Mouse (Mus musculus): Measurements from ENCODE around the gene Dscaml1. TPM values are rescaled to one million over a fixed set of nuclear protein-coding genes. Genes with fewer than 3 reads are reported as not detected.

Gene Dscaml1
- total RNA-seq, 2 experiments from 2014 or later: not detected

DNA sequence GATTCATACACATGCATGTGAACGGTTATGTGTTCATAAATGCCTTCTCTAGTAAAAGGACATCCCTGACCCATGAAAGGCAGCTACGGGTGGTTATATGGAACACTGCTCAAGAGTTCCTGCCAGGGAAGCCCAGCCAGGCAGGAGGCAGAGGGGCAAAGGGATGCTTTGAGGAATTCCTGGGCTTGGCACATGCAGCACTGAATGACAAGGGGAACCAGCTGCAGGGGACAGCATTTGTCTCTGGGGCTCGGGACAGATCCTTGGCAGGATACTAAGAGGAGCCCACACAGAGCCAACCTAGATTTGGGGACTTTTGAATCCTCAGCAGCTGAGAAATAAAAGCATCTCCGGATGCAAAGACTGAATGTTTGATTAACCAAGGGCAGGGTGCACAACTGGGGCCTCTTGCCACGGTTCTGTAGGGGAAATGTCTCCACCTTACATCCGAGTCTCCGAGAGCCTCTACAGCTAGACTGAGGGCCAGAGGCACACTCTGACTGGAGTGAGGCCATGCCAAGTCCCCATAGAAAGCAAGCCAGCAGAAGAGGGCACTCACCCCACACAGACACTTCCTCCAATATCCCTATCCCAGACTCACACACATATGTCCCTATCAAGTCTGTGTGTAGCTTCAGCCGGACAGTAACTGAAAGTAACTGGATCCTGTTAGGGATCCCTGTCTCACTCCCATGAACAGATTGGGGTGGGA lies 251.7 kb downstream of the Dscaml1 start:
- DNase-seq (ENCODE audit: low spot score): no peak

DNA sequence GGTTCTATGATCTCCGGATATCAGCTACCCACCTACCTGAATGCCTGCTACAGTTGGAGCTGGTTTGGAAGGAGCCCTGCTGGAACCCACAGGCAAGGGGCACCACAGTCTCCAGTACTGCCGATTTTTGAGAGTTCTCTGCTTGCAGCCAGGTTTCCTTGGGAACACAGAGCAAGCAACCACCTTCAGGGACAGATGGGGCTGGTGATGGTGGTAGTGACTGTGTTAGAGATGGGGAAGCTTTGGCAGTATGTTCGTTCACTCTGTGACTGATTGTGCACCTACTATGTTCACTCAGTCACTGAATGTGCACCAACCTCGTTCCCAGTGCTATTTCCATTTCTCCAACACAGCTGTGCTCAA lies 252.2 kb downstream of the Dscaml1 start:
- DNase-seq (ENCODE audit: low spot score): no peak

DNA sequence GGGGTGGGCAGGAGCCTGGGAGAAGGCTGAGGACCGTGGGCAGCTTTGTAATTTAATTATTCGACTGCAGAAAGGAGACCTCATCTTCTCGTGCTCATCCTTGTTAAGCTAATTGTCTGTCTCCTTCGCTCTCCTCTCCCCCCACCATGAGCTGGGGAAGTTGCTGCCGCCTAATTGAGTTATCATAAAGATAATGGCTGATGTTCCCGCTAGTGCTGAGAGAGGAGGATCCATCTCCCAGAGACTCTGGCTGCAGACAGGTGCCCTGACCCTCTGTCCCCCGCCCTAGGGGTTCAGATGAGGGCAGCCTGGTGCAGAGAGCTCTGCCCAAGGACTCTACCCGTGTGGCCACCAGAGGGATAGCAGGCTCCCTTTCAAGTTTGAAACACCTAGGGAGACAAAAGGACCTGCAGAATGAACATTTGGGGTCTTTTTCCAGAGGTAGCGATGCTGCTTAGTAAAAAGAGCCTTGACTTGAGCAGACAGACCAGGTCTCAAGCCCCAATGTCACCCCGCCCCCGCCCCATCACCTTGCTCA lies 256.1 kb downstream of the Dscaml1 start:
- DNase-seq (ENCODE audit: low spot score): no peak

DNA sequence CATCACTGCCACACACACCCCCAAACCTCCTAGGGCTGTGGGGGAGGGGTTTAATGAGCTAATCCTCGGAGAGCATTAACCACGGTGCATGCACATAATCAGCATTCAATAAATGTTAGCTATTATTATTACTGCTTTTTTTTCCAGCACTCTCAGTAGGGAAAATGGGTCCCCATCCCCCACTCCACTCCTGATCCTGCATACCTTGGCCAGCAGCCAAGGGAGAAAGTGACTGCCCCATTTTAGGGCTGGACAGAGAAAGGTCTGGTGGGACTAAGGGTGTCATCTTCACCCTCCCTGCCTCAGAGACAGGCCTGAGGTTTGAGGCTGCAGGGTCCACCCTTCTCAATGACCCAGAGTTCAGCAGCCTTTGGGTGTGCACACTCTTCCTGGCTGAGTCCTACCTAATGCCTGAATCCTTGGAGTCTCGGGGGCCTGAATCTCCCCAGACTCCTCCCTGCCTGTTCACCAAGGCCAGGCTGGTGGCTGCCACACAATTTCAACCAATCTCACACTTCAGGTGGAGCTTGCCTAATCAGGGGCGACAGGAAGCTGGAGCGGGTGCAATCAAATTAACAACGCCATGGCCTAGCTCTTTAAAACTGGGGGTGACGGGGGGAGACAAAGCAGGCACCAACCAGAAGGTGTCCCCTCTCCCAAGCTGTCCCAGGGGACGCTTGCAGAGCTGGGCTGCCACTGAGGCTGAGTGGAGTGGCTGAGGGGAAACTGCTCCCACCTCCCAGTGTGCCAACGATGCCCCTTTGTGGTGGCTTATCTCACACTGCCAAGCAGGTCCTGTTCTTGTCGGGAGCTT lies 267.2 kb downstream of the Dscaml1 start:
- DNase-seq (ENCODE audit: low spot score): no peak

DNA sequence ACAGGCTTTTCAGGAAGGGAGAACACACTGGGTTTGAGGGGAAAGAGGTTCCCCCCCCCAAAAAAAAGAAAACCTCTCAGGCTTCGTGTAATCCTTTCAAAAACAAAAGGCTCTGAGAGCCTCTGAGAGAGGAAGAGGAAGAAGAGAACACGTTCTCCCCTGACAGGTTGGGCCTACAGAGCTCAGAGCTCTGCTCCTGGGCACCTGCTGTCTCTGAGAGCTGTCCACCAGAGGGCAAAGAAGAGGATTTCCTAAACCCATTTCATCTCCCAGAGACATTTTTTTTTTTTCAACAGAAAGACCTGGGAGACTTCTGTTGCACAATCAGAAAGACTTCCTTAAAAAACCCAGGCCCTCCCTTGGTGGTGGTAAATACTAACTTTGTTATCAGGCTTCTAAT lies 267.8 kb downstream of the Dscaml1 start:
- no peak for DNase-seq (ENCODE audit: low spot score)

DNA sequence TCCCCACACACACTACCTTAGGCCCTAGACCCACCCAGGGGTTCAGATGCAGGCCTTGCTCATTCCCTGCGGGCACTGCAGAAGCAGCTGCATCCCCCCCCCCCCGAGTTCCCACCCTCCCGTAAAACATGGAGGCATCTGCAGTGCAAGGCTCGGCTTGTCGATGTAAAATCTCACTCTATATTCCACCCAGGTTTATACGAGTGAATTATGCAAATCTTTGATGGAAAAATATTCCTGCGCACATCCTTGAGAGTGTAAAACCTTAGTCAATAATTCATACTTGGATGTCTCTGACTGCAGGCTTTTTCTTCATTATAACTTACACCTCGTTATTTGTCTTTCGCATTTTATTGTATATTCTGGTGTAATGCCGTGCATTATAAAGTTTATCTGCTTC lies 272.7 kb downstream of the Dscaml1 start:
- DNase-seq (ENCODE audit: low spot score): no peak

DNA sequence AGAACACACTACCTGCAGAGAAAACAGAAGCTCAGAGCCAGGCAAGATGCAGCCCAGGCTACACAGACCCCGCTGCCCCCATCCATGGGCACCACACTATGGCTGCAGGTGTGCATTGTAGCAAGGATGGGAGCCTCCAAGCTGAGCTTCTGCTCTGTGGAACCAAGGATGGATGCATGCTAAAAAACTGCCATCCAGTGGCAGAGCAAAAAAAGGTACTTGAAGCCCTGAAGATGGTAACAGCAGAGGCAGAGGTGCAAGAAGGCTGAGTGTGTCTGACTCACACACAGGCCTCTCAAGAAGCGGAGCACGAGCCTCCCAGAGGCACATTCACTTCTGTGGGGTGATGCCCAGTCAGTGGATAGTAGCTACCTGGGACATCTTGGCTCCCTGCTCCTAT lies 276.8 kb downstream of the Dscaml1 start:
- DNase-seq (ENCODE audit: low spot score): no peak

DNA sequence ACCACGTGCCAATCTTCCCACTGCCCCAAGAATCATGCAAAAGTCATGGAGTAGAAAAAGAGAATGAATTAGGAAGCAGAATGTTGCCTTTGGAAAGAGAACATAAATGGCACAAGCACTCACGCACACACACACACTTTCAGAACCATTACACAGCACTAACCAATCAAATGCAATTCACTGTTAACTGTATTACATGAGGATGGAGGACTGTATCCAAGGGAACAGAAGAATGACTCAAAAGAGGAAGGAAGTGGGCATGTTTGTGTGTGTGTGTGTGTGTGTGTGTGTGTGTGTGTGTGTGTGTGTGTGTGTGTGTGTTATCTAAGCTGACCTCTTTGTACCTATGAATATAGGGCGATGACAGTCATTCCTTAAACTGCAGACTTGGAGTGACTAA lies 278.0 kb downstream of the Dscaml1 start:
- no peak for DNase-seq (ENCODE audit: low spot score)

DNA sequence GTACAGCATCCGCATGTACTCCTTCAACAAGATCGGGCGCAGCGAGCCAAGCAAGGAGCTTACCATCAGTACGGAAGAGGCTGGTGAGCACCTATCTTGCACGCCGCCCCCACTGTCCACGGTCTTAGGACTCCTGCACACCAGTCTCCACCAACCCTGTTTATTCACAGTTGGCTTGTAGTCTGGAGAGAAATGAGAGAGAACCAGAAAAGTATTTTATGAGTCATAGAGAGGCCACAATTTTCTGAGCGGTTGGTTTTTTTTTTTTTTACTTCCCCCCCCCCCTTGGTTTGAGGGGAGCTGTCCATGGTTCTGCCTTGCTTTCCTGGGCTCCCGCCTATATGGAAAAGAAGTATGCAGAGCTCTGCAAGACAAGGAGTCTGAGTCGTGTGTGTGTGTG lies 283.9 kb downstream of the Dscaml1 start:
- DNase-seq (ENCODE audit: low spot score): no peak

DNA sequence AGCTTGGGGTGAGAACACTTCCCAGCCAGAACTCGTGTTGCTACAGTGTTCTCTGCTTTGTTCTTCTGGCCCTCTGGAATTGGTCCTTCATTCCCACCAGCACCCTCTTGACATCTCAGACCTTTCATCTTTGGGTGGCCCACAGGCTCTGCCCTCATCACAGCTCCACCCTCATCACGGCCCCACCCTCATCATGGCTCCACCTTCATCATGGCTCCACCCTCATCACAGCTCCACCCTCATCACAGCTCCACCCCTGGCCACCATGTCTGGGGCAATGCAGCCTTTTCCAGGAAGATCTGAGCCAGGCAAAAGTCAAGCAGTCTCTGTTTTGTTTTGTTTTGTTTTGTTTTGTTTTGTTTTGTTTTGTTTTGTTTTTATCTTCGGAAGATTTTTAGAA lies 289.0 kb downstream of the Dscaml1 start:
- DNase-seq (ENCODE audit: low spot score): no peak

DNA sequence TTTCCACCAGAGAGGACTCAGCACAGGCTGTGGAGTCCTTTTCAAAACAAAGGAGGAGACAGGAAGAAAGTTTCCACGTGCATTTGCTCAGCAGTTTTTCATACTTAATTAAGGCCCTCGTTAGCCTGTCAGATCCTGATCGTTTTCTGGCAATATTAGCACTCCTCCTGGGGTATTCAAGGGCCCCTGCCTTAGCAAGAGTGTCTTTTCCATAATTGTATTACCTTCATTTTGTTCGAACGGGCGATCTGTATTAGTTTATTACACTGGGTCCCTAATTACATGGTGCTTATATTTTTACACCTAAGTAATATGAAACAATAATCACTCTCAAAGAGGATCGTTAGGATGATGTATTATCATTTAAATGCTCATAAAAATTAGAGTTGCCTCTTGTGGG lies 293.6 kb downstream of the Dscaml1 start:
- DNase-seq (ENCODE audit: low spot score): no peak

DNA sequence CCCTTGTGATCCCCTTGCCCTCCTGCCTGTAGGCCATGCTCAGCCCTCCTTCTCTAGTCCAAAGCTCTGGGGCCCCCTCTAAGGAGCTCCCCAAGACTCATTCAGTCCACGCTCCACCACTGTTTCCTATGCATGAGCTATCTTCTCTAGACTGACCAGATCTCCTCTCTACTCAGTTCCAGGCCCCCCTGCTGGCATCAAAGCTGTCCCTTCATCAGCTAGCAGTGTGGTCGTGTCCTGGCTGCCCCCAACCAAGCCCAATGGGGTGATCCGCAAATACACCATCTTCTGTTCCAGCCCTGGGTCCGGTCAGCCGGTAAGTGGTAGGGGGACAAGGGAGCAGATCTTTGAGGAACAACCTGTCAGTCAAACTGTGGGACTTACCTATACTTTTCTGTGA lies 305.4 kb downstream of the Dscaml1 start:
- DNase-seq (ENCODE audit: low spot score): no peak

DNA sequence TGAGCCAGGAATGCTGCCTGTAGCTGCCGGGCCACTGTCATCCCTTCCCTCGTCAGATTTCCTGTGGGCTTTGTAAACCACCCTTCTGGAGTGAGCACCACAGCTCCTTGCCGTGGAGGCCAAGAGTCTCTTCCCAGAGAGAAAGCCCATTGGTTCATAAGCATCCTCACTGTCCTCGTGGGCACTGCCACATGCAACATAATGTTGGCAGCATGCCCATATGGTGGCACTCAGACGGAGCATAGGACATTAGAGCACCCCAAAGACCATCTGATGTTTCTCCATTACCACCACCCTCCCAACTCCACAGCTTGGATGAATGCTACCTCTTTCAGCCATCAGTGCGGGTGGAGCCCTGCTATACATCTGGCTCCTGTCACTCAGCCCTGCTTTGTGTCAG lies 306.8 kb downstream of the Dscaml1 start:
- no peak for DNase-seq (ENCODE audit: low spot score)

DNA sequence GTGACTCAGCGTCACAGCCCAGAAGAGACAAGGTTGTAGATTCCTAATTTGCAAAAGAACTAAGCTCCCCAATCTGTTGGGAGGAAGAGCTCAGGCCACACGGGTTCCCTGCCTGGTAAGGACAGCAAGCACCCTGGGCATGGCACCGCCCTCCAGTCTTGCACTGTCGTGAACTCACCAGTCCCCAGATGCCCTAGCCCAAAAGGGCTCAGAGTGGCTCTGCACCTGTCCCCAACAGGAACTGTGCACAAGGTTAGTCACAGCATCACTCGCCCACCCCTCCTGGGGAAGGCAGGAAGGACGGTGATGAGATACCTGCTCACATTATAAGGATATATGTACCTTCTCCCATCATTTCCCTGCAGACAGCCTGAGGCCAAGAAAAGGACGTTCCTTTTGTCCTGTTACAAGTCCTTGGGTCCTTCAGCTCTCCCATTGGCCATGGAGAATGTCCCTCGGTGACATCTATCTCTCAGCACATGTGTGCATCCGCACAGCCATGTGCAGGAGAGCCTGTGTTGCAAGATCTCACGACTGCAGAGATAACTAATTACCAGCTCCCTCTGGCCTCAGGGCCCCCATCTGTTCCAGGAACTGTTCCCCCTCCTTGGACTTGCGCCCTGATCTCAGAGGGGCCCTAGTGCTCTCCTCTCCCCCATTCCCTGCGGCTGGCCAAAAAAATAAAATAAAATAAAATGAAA lies 312.7 kb downstream of the Dscaml1 start:
- no peak for DNase-seq (ENCODE audit: low spot score)

DNA sequence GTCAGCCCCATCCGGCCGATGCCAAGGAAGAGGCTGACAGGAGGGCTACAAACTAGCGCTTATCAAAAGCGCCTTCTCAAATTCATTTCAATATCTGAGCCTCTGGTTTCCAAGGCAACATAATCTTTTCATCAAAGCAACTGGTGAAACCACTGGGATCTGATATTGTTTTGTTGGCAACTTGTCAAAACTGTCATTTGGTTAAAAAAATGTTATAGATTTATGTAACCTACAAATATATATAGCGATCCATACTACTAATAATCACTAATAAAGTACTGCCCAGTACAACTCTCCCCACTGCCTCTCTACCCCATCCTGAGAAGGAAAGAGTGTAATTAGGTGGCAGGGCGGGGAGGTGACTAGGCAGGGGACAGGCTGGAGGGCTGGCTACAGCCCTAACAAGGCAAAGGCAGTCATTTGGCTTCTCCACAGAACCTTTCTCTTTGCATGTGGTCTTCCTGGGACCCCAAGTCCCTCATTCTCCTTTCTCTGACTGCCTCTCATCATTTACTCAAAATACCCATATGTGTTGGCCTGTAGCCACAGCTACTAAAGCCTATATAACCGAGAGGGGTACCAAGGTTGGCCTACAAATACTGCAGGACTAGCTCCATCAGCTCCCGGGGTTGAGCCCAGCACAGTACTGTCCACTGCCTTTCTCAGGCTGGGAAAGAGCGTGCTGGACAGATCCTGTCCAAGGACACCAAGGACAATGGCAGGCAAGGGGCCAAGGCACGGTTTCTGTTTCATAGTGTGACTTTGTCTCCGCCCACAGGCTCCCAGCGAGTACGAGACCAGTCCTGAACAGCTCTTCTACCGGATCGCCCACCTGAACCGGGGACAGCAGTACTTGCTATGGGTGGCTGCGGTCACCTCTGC lies 313.5 kb downstream of the Dscaml1 start:
- peak; percentile 10 for DNase-seq (ENCODE audit: low spot score)

DNA sequence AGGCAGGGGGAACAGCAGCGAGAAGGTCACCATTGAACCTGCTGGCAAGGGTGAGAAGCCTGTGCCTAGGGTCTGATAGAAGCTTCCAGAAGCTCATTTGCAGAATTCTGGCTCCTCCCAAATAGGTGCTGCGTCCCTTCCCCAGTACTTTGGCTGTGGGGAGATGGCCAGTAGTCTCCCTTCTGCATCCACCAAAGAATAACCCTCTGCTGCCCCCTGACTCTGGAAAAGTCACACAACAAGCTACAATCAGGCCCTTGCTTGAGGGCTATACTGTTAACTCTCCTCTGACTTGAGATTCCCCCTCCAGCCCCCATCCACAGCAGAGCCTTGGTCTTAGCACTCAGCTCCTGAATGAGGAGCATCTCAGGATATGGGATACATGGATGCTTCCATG lies 314.2 kb downstream of the Dscaml1 start:
- no peak for DNase-seq (ENCODE audit: low spot score)

DNA sequence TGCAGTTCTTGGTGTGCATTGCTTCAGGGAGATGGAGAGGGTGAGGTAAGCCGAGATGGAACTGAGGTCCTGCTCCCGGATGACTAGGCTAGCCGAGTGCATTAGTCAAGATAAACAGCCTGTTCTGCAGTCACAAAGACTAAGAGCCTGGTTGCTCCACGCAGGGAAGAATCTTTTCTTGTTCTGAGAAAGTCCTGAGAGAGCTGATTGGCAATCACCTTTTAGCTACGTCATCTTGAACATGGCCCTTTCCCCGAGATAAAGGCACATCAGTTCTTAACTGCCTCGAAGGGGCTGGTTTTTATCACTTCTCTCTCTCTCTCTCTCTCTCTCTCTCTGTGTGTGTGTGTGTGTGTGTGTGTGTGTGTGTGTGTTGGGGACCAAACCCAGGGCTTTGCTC lies 319.0 kb downstream of the Dscaml1 start:
- no peak for DNase-seq (ENCODE audit: low spot score)

DNA sequence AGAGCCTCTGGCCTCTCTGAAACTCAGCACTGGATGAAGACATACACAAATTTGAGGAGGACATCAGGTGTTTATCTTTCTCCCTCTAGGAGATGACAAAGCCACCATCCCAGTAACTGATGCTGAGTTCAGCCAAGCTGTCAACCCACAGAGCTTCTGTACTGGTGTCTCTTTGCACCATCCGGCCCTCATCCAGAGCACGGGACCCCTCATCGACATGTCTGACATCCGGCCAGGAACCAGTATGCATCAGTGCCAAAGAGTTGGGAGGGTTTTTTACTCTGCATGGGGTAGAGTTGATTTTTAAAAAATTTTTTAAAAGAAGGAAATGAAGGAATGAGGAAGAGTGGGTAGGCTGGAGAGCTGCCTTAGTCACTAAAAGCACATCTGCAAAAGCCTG lies 323.5 kb downstream of the Dscaml1 start:
- DNase-seq (ENCODE audit: low spot score): no peak

DNA sequence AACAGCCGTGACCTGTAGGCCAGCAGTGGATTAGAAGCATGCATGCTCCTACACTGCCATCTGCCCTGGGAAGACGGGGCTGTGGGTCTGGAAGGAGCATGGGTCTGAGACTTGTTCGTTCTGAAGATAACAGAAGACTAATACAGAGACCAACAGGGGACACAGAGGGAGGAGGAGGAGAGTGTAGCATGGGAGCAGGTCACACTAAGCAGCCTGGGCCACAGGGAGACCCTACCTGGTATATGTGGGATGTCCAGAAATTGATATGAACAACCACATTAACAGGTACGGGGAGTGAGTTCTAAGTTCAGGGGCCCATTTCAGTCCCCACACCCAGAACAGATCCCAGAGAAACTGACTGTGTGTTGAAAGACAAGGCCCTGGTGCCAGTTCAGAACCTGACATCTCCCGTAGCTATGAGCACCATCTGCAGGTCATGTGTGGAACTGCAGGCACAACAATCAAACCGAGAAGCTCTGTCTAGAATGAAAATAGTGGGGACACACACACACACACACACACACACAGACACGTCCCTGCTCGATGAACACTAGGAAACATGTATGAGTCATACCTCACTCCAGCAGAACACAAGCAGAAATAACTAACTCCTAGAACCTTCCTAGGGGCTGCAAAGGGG lies 328.1 kb downstream of the Dscaml1 start:
- DNase-seq (ENCODE audit: low spot score): peak; percentile 60

DNA sequence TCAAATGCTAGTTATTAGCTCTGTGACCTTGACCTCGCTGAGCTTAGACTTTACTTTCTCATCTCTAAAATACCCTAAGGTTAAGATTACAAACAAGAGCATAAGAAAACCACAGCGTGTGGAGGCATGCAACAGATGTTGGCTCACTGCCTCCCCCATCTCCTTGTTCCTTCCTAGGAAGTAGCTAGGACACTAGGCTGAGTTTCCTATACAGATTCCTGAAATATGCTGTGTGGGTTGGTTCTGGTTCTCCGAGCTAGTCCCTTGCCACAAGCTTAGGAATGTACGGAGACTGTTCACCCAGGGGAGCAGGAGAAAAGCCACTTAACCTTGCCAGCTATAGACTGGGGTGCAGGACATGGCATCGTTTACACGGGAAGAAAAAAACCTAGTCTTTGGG lies 339.8 kb downstream of the Dscaml1 start:
- DNase-seq (ENCODE audit: low spot score): no peak

DNA sequence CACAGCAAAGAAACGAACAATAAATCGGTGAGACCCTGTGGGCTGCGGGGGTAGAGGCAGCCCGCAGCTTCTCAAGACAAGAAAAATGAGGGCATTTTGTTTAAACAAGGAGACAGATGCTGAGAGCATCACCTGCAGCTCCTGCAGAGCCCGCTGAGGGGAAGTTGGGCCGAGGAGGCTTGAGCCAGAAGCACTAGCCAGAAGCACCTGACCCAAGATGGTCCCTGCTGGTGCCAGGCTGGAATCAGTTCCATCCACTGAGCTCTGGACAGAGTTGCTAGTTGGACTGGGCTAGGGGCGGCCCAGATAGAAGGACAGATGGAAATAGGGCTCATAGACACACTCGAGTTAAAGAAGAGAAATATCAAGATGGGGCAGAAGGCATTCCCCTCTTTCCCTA lies 340.7 kb downstream of the Dscaml1 start:
- no peak for DNase-seq (ENCODE audit: low spot score)
